Mouse (Mus musculus): ENCODE results near the gene Ccm2l.

The Ccm2l gene

GRCm38 (mm10) chr2:153090551-153091165 is 24.9 kb downstream of the Ccm2l start:
- WGBS, result 48% methylated on average over 10 of the region's 10 CpGs

GRCm38 (mm10) chr2:153107046-153107766 is 41.5 kb downstream of the Ccm2l start:
- WGBS, result 36% methylated on average over 23 of the region's 23 CpGs

GRCm38 (mm10) chr2:153107802-153108201 is 42.0 kb downstream of the Ccm2l start:
- WGBS, result 10% methylated on average over 15 of the region's 15 CpGs

GRCm38 (mm10) chr2:153108313-153109264 is 42.8 kb downstream of the Ccm2l start, which contains the start of gene Hck:
Gene Hck (plus strand): TSS chr2:153108468.
- 5% methylated on average over 52 of the region's 52 CpGs for WGBS

GRCm38 (mm10) chr2:153109596-153109995 is 43.8 kb downstream of the Ccm2l start:
- WGBS, result 85% methylated on average over 7 of the region's 7 CpGs

- 84% methylated on average over 7 of the region's 7 CpGs for WGBS
These were observed 45.5 kb downstream of the Ccm2l start for GRCm38 (mm10) chr2:153111298-153111697.

GRCm38 (mm10) chr2:153115679-153116081 is 49.9 kb downstream of the Ccm2l start:
- 84% methylated on average over 4 of the region's 4 CpGs for WGBS

GRCm38 (mm10) chr2:153117051-153117486 is 51.3 kb downstream of the Ccm2l start:
- 63% methylated on average over 7 of the region's 7 CpGs for WGBS

- 93% methylated on average over 6 of the region's 6 CpGs for WGBS
These were observed 53.7 kb downstream of the Ccm2l start for GRCm38 (mm10) chr2:153119488-153119887.

GRCm38 (mm10) chr2:153120126-153120525 is 54.4 kb downstream of the Ccm2l start:
- WGBS, result 69% methylated on average over 8 of the region's 8 CpGs

- 78% methylated on average over 8 of the region's 8 CpGs for WGBS
These were observed 56.3 kb downstream of the Ccm2l start for GRCm38 (mm10) chr2:153121821-153122615.

GRCm38 (mm10) chr2:153122701-153123100 is 56.9 kb downstream of the Ccm2l start:
- WGBS, result 92% methylated on average over 7 of the region's 7 CpGs

GRCm38 (mm10) chr2:153125875-153126274 is 60.1 kb downstream of the Ccm2l start:
- 70% methylated on average over 5 of the region's 5 CpGs for WGBS

GRCm38 (mm10) chr2:153131019-153131418 is 65.3 kb downstream of the Ccm2l start:
- 35% methylated on average over 6 of the region's 6 CpGs for WGBS
